ENCODE assay signal across 9 mouse cellular contexts in genomic region chr6:41543411-41544050, GRCm38 (mm10). TPM values are rescaled to one million over a fixed set of nuclear protein-coding genes. Genes with fewer than 3 reads are reported as not detected.
DNase-seq lines count a peak whose midpoint lies in the region; ATAC-seq and TF ChIP-seq lines count a peak whose summit lies in the region.
"Had no signal": no experiment of that assay in that cellular context is flagged by ENCODE, and none has a peak within 500 bp of the region (broad histone marks: within the 10 kb centered on the region; RNA-seq: fewer than 3 reads in every experiment).

No protein-coding gene starts in this region.

- no peak for DNase-seq in kidney, postnatal 14 days
- peak; percentile 57 for DNase-seq in brain, embryonic 14.5 days (ENCODE audit: low read depth)
- peak; percentile 25 for DNase-seq in hindbrain, embryonic 10.5 days (ENCODE audit: low spot score)
- peak; percentile 41 for DNase-seq in midbrain, embryonic 10.5 days (ENCODE audit: low spot score)
- peak; percentile 65 for DNase-seq in thymus, postnatal 25 days
- no peak for DNase-seq in gastrocnemius, postnatal 36 days
- no peak for DNase-seq in spleen, postnatal 4 days (ENCODE audit: low spot score in 2 of 2)

- WGBS in kidney, embryonic 16.5 days, result 5% methylated on average over 28 of the region's 28 CpGs
- 5% methylated on average over 28 of the region's 28 CpGs for WGBS in hindbrain, embryonic 10.5 days
- WGBS in midbrain, embryonic 10.5 days, result 8% methylated on average over 28 of the region's 28 CpGs

- peaks cover 3% of the 10 kb centered on the region; the same call in 1 of the 2 replicates for H3K27me3 ChIP-seq in kidney, embryonic 16.5 days (ENCODE audit: insufficient read depth, low read length)
- peaks cover 20% of the 10 kb centered on the region for H3K27me3 ChIP-seq in hindbrain, embryonic 10.5 days (ENCODE audit: insufficient read depth, poor library complexity, severe bottlenecking)
- H3K27me3 ChIP-seq in midbrain, embryonic 10.5 days (ENCODE audit: low read depth, poor library complexity, severe bottlenecking), result peaks cover 27% of the 10 kb centered on the region

- peak overlapping the region; percentile 22; the same call in 1 of the 2 replicates for H3K9ac ChIP-seq in kidney, embryonic 16.5 days (replicated peaks; ENCODE audit: low read length)

- no peak for TF ChIP-seq POLR2A in brain, embryonic 14.5 days (IDR thresholded peaks at IDR 0.05; ENCODE audit: borderline replicate concordance, extremely low read depth, insufficient read depth, insufficient read length, poor library complexity, severe bottlenecking)

- intact Hi-C loops in gastrocnemius, postnatal 36 days (cut with DNase I), result no loop called here

- H3K36me3 ChIP-seq in kidney, embryonic 16.5 days (ENCODE audit: insufficient read depth, low read length), result no peaks in the 10 kb centered on the region
- no peaks in the 10 kb centered on the region for H3K36me3 ChIP-seq in hindbrain, embryonic 10.5 days
- no peaks in the 10 kb centered on the region for H3K36me3 ChIP-seq in midbrain, embryonic 10.5 days

- no peak overlapping the region for H3K27ac ChIP-seq in kidney, embryonic 16.5 days (ENCODE audit: low read length)
- no peak overlapping the region for H3K27ac ChIP-seq in hindbrain, embryonic 10.5 days
- peak overlapping the region; percentile 34; the same call in 1 of the 2 replicates for H3K27ac ChIP-seq in midbrain, embryonic 10.5 days (replicated peaks)

- no peaks in the 10 kb centered on the region for H3K4me1 ChIP-seq in kidney, embryonic 16.5 days (ENCODE audit: insufficient read depth, low read length)
- peaks cover 9% of the 10 kb centered on the region; the same call in 1 of the 2 replicates for H3K4me1 ChIP-seq in hindbrain, embryonic 10.5 days (replicated peaks)
- H3K4me1 ChIP-seq in midbrain, embryonic 10.5 days, result peaks cover 18% of the 10 kb centered on the region

- no peak; the same call in 1 of the 2 replicates for ATAC-seq in kidney, embryonic 16.5 days (ENCODE audit: low FRiP score, low TSS enrichment)

- no peak for TF ChIP-seq CTCF in brain, embryonic 14.5 days (IDR thresholded peaks at IDR 0.05; ENCODE audit: borderline replicate concordance, extremely low read depth, insufficient read depth, insufficient read length)

- peak overlapping the region; percentile 35 for H3K4me3 ChIP-seq in kidney, embryonic 16.5 days (ENCODE audit: low read length)
- peak overlapping the region; percentile 44 for H3K4me3 ChIP-seq in hindbrain, embryonic 10.5 days
- H3K4me3 ChIP-seq in midbrain, embryonic 10.5 days, result peak overlapping the region; percentile 52

- peak overlapping the region; percentile 56 for H3K4me2 ChIP-seq in kidney, embryonic 16.5 days (replicated peaks; ENCODE audit: low read depth, low read length)

- H3K9me3 ChIP-seq in kidney, embryonic 16.5 days (ENCODE audit: low read length), result no peaks in the 10 kb centered on the region
- no peaks in the 10 kb centered on the region for H3K9me3 ChIP-seq in hindbrain, embryonic 10.5 days
- H3K9me3 ChIP-seq in midbrain, embryonic 10.5 days (replicated peaks), result no peaks in the 10 kb centered on the region

RNA-seq across cellular contexts. Expression of gene Prss2, which starts 21.9 kb away (rescaled TPM):
- not detected in 2 replicates for polyA plus RNA-seq in kidney, embryonic 16.5 days (2015; fragmentation: Nextera tagmentation; extraction: Ambion mirVana)
- 0.18 TPM in 1 of 2 replicates, not detected in the other for polyA plus RNA-seq in brain, embryonic 14.5 days (2012; rRNA removed)
- not detected in 2 replicates for polyA plus RNA-seq in hindbrain, embryonic 10.5 days (2016; fragmentation: Nextera tagmentation; extraction: Ambion mirVana)
- not detected in 2 replicates for polyA plus RNA-seq in midbrain, embryonic 10.5 days (2016; fragmentation: Nextera tagmentation; extraction: Ambion mirVana)
- not detected for total RNA-seq in gastrocnemius, postnatal 36 days (2021)
- total RNA-seq: left cerebral cortex, postnatal 14 days had no signal

Comparison
In these comparisons a context has a peak if more than half of its experiments do, and no peak if none do; other contexts are left out.
1. DNase-seq: peak in brain, embryonic 14.5 days (single experiment), hindbrain, embryonic 10.5 days (single experiment), midbrain, embryonic 10.5 days (single experiment) and thymus, postnatal 25 days (single experiment); none in kidney, postnatal 14 days (single experiment), gastrocnemius, postnatal 36 days (0 of 2) and spleen, postnatal 4 days (0 of 2).
2. Peak in every context shown above with its lines, with median percentiles within 50 percentile points of each other: H3K4me3 ChIP-seq.